In the genomic region with DNA sequence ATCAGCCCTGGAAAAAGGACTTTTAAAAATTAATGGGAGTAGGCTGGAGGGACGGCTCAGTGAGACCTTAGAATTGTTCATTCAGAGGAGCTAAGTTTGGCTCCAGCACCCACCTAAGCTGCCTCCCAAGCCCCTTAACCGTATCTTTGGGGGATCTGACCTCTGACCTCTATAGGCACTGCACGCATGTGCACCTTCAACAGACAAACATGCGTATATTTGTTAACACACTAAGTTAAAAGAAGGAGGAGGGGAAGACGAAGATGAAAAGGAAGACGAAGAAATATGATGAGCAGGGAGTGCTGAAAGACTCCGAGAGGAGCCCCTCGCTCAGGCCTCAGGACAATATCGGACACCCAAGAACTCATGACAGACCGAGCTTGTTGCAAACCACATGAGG, we compare ENCODE assay signal across 32 mouse cellular contexts. TPM values are rescaled to one million over a fixed set of nuclear protein-coding genes. Genes with fewer than 3 reads are reported as not detected.
DNase-seq lines count a peak whose midpoint lies in the region; ATAC-seq and TF ChIP-seq lines count a peak whose summit lies in the region.
"Had no signal": no experiment of that assay in that cellular context is flagged by ENCODE, and none has a peak within 500 bp of the region (broad histone marks: within the 10 kb centered on the region; RNA-seq: fewer than 3 reads in every experiment).

No protein-coding gene starts in this region.

- H3K27me3 ChIP-seq in testis, adult 2 months (ENCODE audit: control insufficient read depth, insufficient read depth, low read length): no peaks in the 10 kb centered on the region
- H3K27me3 ChIP-seq in liver, embryonic 12.5 days (replicated peaks): no peaks in the 10 kb centered on the region
- H3K27me3 ChIP-seq: embryonic facial prominence, embryonic 12.5 days; heart, embryonic 13.5 days; kidney, embryonic 15.5 days; limb, embryonic 13.5 days; midbrain, embryonic 15.5 days; stomach, embryonic 15.5 days had no signal

- 89% methylated on average over 10 of the region's 10 CpGs for WGBS in liver, embryonic 12.5 days (ENCODE audit: insufficient replicate concordance)

- intact Hi-C loops in gastrocnemius, adult 2 months (cut with DNase I): loop anchor here (2.0 kb wide), 2 partner anchors 27 to 31 kb away; partner anchors contain the start of genes Elob and Flywch1
- intact Hi-C loops in gastrocnemius, postnatal 36 days (cut with DNase I): no loop called here

- peaks cover 4% of the 10 kb centered on the region for H3K4me1 ChIP-seq in testis, adult 2 months (ENCODE audit: control insufficient read depth, insufficient read depth, low read length)
- peaks cover 28% of the 10 kb centered on the region for H3K4me1 ChIP-seq in liver, embryonic 12.5 days
- H3K4me1 ChIP-seq: stomach, embryonic 15.5 days had no signal

- no peak for ATAC-seq in liver, embryonic 12.5 days
- ATAC-seq: forebrain, postnatal 0 days had no signal

- no peaks in the 10 kb centered on the region for H3K9me3 ChIP-seq in liver, embryonic 12.5 days (replicated peaks)
- H3K9me3 ChIP-seq: embryonic facial prominence, embryonic 12.5 days; heart, embryonic 13.5 days; hindbrain, embryonic 12.5 days; kidney, embryonic 15.5 days; limb, embryonic 13.5 days; midbrain, embryonic 15.5 days; stomach, embryonic 15.5 days had no signal

- H3K9ac ChIP-seq in liver, embryonic 12.5 days: no peak overlapping the region
- H3K9ac ChIP-seq: embryonic facial prominence, embryonic 12.5 days; stomach, embryonic 15.5 days had no signal

- peak overlapping the region; percentile 79 for H3K4me2 ChIP-seq in liver, embryonic 12.5 days

- peak overlapping the region; percentile 99; the same call in 1 of the 2 replicates for H3K27ac ChIP-seq in gastrocnemius, adult 2 months
- H3K27ac ChIP-seq in testis, adult 2 months (ENCODE audit: control insufficient read depth, insufficient read depth, low read depth, low read length): no peak overlapping the region
- H3K27ac ChIP-seq in liver, embryonic 12.5 days: peak overlapping the region; percentile 46; the same call in 1 of the 2 replicates

- H3K36me3 ChIP-seq in testis, adult 2 months (ENCODE audit: control insufficient read depth, insufficient read depth, low read length): no peaks in the 10 kb centered on the region
- H3K36me3 ChIP-seq in liver, embryonic 12.5 days: peaks cover 5% of the 10 kb centered on the region
- H3K36me3 ChIP-seq: embryonic facial prominence, embryonic 12.5 days; hindbrain, embryonic 12.5 days; kidney, embryonic 15.5 days; stomach, embryonic 15.5 days had no signal

- no peak for TF ChIP-seq POLR2A in testis, adult 2 months (IDR thresholded peaks at IDR 0.05; ENCODE audit: control insufficient read depth, low read depth, low read length)

- no peak overlapping the region for H3K4me3 ChIP-seq in gastrocnemius, adult 2 months
- H3K4me3 ChIP-seq in testis, adult 2 months (ENCODE audit: control insufficient read depth, low read depth, low read length): peak overlapping the region; percentile 70
- H3K4me3 ChIP-seq in liver, embryonic 12.5 days: peak overlapping the region; percentile 91; the same call in 1 of the 2 replicates

- no peak for DNase-seq in gastrocnemius, adult 2 months
- no peak for DNase-seq in gastrocnemius, postnatal 36 days
- DNase-seq in testis, postnatal 10 days (ENCODE audit: low spot score): no peak
- no peak for DNase-seq in urinary bladder, adult 2 months (ENCODE audit: low spot score)
- no peak for DNase-seq in frontal cortex, postnatal 25 days (ENCODE audit: low spot score in 2 of 2)
- DNase-seq: B cell, adult 2 months; cerebellum, postnatal 14 days; forebrain, postnatal 0 days; heart, postnatal 14 days; kidney, adult 11 months; kidney, postnatal 4 days; lung, adult 2 months; right cerebral cortex, adult 18-20 months; right cerebral cortex, postnatal 4 days; thymus, adult 2 months; thymus, postnatal 4 days had no signal

- TF ChIP-seq CTCF in gastrocnemius, adult 2 months (IDR thresholded peaks at IDR 0.05): no peak
- TF ChIP-seq CTCF in testis, adult 2 months (IDR thresholded peaks at IDR 0.05; ENCODE audit: control insufficient read depth, insufficient read depth, insufficient replicate concordance, low read depth, low read length): no peak

RNA-seq across cellular contexts. Expression of gene Srrm2, which starts 11.3 kb away (rescaled TPM):
- total RNA-seq in gastrocnemius, adult 2 months (2021): 100 to 1,000 TPM; 178 to 227 TPM
- 100 to 1,000 TPM; 153 to 189 TPM for total RNA-seq in gastrocnemius, postnatal 36 days (2021)
- 259 and 286 TPM in 2 replicates for polyA plus RNA-seq in testis, adult 2 months (2012; rRNA removed)
- polyA plus RNA-seq in liver, embryonic 12.5 days (2016; fragmentation: Nextera tagmentation; extraction: Ambion mirVana): 334 and 339 TPM in 2 replicates
- 540 TPM in 2 replicates for polyA plus RNA-seq in urinary bladder, adult 2 months (2012; rRNA removed)

RNA-seq across cellular contexts. Expression of gene Flywch2, which starts 15.7 kb away (rescaled TPM):
- under 1 TPM; 0.47 to 0.51 TPM for total RNA-seq in gastrocnemius, adult 2 months (2021)
- total RNA-seq in gastrocnemius, postnatal 36 days (2021): under 1 TPM in 1 of 2 experiments, not detected in 1; 0.46 TPM
- 11.8 and 14.8 TPM in 2 replicates for polyA plus RNA-seq in testis, adult 2 months (2012; rRNA removed)
- polyA plus RNA-seq in liver, embryonic 12.5 days (2016; fragmentation: Nextera tagmentation; extraction: Ambion mirVana): 2.9 and 3.6 TPM in 2 replicates
- polyA plus RNA-seq in urinary bladder, adult 2 months (2012; rRNA removed): 9.0 and 13.2 TPM in 2 replicates
- total RNA-seq: gastrocnemius, adult 18-20 months had no signal

RNA-seq across cellular contexts. Expression of gene Elob, which starts 27.3 kb away (rescaled TPM):
- 100 to 1,000 TPM; 296 to 351 TPM for total RNA-seq in gastrocnemius, adult 2 months (2021)
- total RNA-seq in gastrocnemius, postnatal 36 days (2021): 100 to 1,000 TPM; 270 to 297 TPM
- 1,587 and 1,813 TPM in 2 replicates for polyA plus RNA-seq in testis, adult 2 months (2012; rRNA removed)
- polyA plus RNA-seq in liver, embryonic 12.5 days (2016; fragmentation: Nextera tagmentation; extraction: Ambion mirVana): 588 and 602 TPM in 2 replicates
- polyA plus RNA-seq in urinary bladder, adult 2 months (2012; rRNA removed): 466 and 498 TPM in 2 replicates

RNA-seq across cellular contexts. Expression of gene Flywch1, which starts 30.2 kb away (rescaled TPM):
- 10 to 100 TPM; 43.3 to 50.4 TPM for total RNA-seq in gastrocnemius, adult 2 months (2021)
- 10 to 100 TPM; 34.3 to 38.0 TPM for total RNA-seq in gastrocnemius, postnatal 36 days (2021)
- polyA plus RNA-seq in testis, adult 2 months (2012; rRNA removed): 155 and 178 TPM in 2 replicates
- polyA plus RNA-seq in liver, embryonic 12.5 days (2016; fragmentation: Nextera tagmentation; extraction: Ambion mirVana): 22.4 and 22.6 TPM in 2 replicates
- 35.0 and 39.3 TPM in 2 replicates for polyA plus RNA-seq in urinary bladder, adult 2 months (2012; rRNA removed)

RNA-seq across cellular contexts. Expression of gene Prss33, which starts 34.2 kb away (rescaled TPM):
- not detected for total RNA-seq in gastrocnemius, adult 2 months (2021)
- total RNA-seq in gastrocnemius, postnatal 36 days (2021): not detected
- polyA plus RNA-seq in testis, adult 2 months (2012; rRNA removed): 0.89 and 1.2 TPM in 2 replicates
- not detected in 2 replicates for polyA plus RNA-seq in liver, embryonic 12.5 days (2016; fragmentation: Nextera tagmentation; extraction: Ambion mirVana)
- polyA plus RNA-seq in urinary bladder, adult 2 months (2012; rRNA removed): not detected in 2 replicates
- total RNA-seq: adrenal gland, postnatal 4 days; forebrain, postnatal 0 days; gastrocnemius, adult 18-20 months; heart, postnatal 14 days; left cerebral cortex, adult 18-20 months; left cerebral cortex, postnatal 25 days; megakaryocyte-erythroid progenitor cell, adult 5-6 weeks had no signal
- polyA plus RNA-seq: forebrain, embryonic 11.5 days; forebrain, postnatal 0 days; heart, embryonic 13.5 days; limb, embryonic 13.5 days; lung, adult 2 months; neural tube, embryonic 14.5 days; stomach, embryonic 15.5 days had no signal
